Mouse (Mus musculus): ENCODE results near the gene Il1r2. TPM values are rescaled to one million over a fixed set of nuclear protein-coding genes. Genes with fewer than 3 reads are reported as not detected.

Il1r2 gene
- total RNA-seq (2023), result 8.6 TPM

GRCm38 (mm10) chr1:40073779-40074178 is at the start of gene Il1r2:
TSS of gene Il1r2 (plus strand) at chr1:40074079.

Other genes with a start within 250 kb of the Il1r2 start
- 379 TPM for gene Map4k4, start 173.2 kb upstream of the Il1r2 start, total RNA-seq (2023)
- 0.18 TPM for gene Il1r1, start 151.0 kb downstream of the Il1r2 start, total RNA-seq (2023)